Mouse (Mus musculus) C2C12 (cell line): ENCODE measurements around the gene Olfr780.

ENCODE experiments used
- CTCF ChIP-seq: IDR thresholded peaks from one replicate; pipeline ENCODE4 v1.5.1; 2011; ENCODE audit not compliant: control insufficient read depth, insufficient read depth, insufficient read length
- MAX ChIP-seq: IDR thresholded peaks from one replicate; pipeline ENCODE4 v1.6.1; 2011; ENCODE audit warnings: mild to moderate bottlenecking, control low read depth

DNA sequence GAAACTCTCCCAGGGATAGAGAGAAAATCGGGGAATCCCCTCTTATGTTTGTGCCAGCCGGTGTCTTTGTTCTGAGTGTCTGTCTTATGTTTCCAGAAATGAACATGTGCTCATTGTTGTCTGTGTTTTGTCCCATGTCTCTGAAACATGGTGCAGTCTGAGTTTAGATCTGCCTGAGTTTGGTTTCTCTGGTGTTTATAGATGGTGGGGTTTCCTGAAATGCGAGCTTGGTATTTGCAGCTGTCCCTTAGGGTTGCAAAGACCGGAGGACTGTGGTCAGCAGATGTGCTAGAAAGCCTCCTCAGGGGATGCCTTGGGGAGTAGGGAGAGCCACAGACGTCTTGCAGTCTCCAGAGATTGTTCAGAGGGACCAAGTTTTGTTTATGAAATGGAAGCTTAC, 39.4 kb downstream of the Olfr780 start:
- no peak for TF ChIP-seq MAX
- TF ChIP-seq CTCF: no peak
